Mouse (Mus musculus) cerebral cortex, adult 2 months (tissue): ENCODE measurements around the gene Cmtm6.

Experiments used
- WGBS: fragments of 180-500 bp; shearing (Covaris S2); methylation state at CpG from one replicate; pipeline ENCODE4 v1.1.7; 2018; 5-methylcytosine and 5-hydroxymethylcytosine counted together

Cmtm6 gene

DNA sequence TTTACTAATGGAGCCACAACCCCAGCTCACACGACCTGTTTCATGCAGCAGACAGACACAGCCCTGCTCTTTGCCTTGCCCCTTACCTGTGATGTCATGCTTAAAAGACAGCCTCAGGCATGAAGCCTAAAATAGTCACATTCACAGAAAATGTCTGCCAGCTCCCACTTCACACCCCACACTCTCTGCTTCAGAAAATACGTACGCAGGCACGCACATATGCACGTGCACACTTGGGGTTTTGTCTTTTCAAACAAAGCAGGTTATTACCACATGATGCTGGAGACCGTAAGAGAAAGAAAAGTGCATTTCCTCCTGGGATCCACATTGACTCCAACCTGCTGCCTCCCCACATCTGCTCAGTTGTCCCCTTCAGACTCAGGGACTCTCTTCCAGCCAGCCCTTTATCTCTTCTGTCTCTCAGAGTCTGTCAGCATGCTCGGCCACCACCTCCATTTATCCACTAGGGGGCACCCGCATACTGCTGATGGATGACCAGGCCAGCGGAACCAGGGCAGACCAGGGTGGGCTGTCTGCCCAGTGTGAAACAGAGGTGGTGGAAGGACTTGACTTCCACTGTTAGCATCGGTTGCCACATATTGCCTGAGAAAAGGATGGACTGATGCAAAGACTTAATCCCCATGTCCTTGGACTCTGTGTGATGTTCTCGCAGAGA lies 66.6 kb downstream of the Cmtm6 start:
- WGBS = 42% methylated on average over 11 of the region's 11 CpGs

DNA sequence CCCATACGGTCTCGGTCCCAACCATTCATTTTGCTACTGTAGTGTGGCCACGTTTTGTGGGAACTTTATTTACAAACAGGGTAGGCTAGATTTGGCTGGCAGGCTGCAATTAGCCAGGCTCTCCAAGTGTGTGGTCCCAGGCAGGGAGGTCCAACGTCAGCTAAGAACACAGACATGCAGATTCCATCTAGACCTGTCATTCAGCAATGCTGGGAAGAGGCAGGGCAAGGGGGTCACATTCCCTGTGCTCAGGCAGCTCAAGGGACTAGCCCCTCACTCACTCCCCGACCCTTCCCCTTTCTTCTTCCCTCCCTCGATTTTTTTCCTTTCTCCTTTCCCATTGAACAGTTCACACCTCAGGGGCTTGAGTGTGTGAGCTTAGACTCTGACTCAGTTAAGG lies 67.9 kb downstream of the Cmtm6 start:
- WGBS = 72% methylated on average over 6 of the region's 6 CpGs
